Mouse (Mus musculus): ENCODE results near the gene Rpap3. TPM values are rescaled to one million over a fixed set of nuclear protein-coding genes. Genes with fewer than 3 reads are reported as not detected.

Gene Rpap3
- total and polyA plus RNA-seq, 3 experiments, result 84.4 to 98.4 (median 85.7) TPM

DNA sequence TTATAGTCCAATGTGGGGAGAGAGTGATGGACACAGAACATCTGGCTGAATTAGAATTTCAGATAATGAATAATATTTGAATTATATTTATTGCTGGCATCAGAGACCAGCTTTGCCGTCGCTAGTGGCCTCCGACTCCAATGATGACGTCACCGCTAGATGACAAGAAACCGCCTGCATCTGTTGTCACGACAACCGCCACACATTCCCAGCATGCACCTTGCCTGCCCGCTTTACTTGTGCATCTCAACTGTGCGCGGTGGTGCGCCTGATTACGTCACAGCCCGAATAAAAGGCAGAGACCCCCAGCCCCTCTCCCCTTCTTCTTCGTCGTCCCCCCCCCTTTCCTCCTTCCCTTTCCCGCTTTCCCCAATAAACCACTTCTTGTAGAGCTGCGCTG lies 57.4 kb downstream of the Rpap3 start:
- H3K4me1 ChIP-seq (ENCODE audit: control insufficient read depth in 1 of 2, insufficient read depth in 2 of 2, low read length in 2 of 2), result no peaks in the 10 kb centered on the region
- H3K4me3 ChIP-seq (ENCODE audit: control insufficient read depth in 1 of 2, insufficient read depth in 1 of 2, low read depth in 2 of 2, low read length in 2 of 2), result no peak overlapping the region
- no peak overlapping the region for H3K27ac ChIP-seq (ENCODE audit: control insufficient read depth, low read depth, low read length)
- H3K9me3 ChIP-seq (replicated peaks; ENCODE audit: insufficient read depth, low read length), result no peaks in the 10 kb centered on the region
- no peaks in the 10 kb centered on the region for H3K79me2 ChIP-seq (ENCODE audit: control insufficient read depth, insufficient read depth, low read length, poor library complexity)
- no peak for TF ChIP-seq MAX (IDR thresholded peaks at IDR 0.05; ENCODE audit: low read length)
- no peak for TF ChIP-seq CHD1 (IDR thresholded peaks at IDR 0.05; ENCODE audit: low read depth, low read length)
- TF ChIP-seq UBTF (IDR thresholded peaks at IDR 0.05; ENCODE audit: borderline replicate concordance, insufficient read depth, low read depth, low read length), result no peak
- no peak for TF ChIP-seq GABPA (IDR thresholded peaks at IDR 0.05; ENCODE audit: low read depth, low read length)
- TF ChIP-seq KAT2A (conservative IDR thresholded peaks at IDR 0.05; ENCODE audit: low read depth, low read length), result no peak
- no peak for TF ChIP-seq EP300 (IDR thresholded peaks at IDR 0.05; ENCODE audit: low read depth in 1 of 2, low read length in 2 of 2)
- TF ChIP-seq USF2 (IDR thresholded peaks at IDR 0.05; ENCODE audit: borderline replicate concordance in 1 of 2, insufficient read depth in 1 of 2, low read depth in 1 of 2, low read length in 2 of 2), result no peak
- TF ChIP-seq BHLHE40 (IDR thresholded peaks at IDR 0.05; ENCODE audit: borderline replicate concordance, low read depth, low read length), result no peak
- TF ChIP-seq ELF1 (IDR thresholded peaks at IDR 0.05; ENCODE audit: low read depth, low read length), result no peak
- H3K36me3 ChIP-seq (ENCODE audit: control insufficient read depth in 1 of 2, insufficient read depth in 2 of 2, low read length in 2 of 2), result no peaks in the 10 kb centered on the region
- no peak overlapping the region for H3K9ac ChIP-seq (ENCODE audit: control insufficient read depth, low read depth, low read length, poor library complexity, severe bottlenecking)
- no peak for DNase-seq (ENCODE audit: low read depth, low spot score)
- H3K27me3 ChIP-seq (ENCODE audit: control insufficient read depth in 1 of 2, insufficient read depth in 2 of 2, low read length in 2 of 2), result peaks cover 0 to 3% of the 10 kb centered on the region in 2 experiments; a peak in 2 of 4 replicates

- Histone ChIP-seq H3K4me3 (ENCODE audit: control insufficient read depth in 1 of 2, insufficient read depth in 1 of 2, low read depth in 2 of 2, low read length in 2 of 2) (no peak overlapping the region), H3K9ac (ENCODE audit: control insufficient read depth, low read depth, low read length, poor library complexity, severe bottlenecking) (no peak overlapping the region), H3K9me3 (replicated peaks; ENCODE audit: insufficient read depth, low read length) (no peaks in the 10 kb centered on the region), H3K36me3 (ENCODE audit: control insufficient read depth in 1 of 2, insufficient read depth in 2 of 2, low read length in 2 of 2) (no peaks in the 10 kb centered on the region), H3K4me1 (ENCODE audit: control insufficient read depth in 1 of 2, insufficient read depth in 2 of 2, low read length in 2 of 2) (no peaks in the 10 kb centered on the region), H3K27me3 (ENCODE audit: control insufficient read depth in 1 of 2, insufficient read depth in 2 of 2, low read length in 2 of 2) (peaks cover 2 to 4% of the 10 kb centered on the region in 2 experiments; a peak in 3 of 4 replicates), H3K27ac (ENCODE audit: control insufficient read depth, low read depth, low read length) (no peak overlapping the region), H3K79me2 (ENCODE audit: control insufficient read depth, insufficient read depth, low read length, poor library complexity) (no peaks in the 10 kb centered on the region)
- no peak for TF ChIP-seq POLR2AphosphoS2 (IDR thresholded peaks at IDR 0.05; ENCODE audit: low read length)
- no peak for TF ChIP-seq CTCF (IDR thresholded peaks at IDR 0.05 in 2 of 3, conservative IDR thresholded peaks at IDR 0.05 in 1 of 3; ENCODE audit: control insufficient read depth in 1 of 3, insufficient read depth in 1 of 3, low read depth in 2 of 3, low read length in 3 of 3, poor library complexity in 1 of 3, severe bottlenecking in 1 of 3)
- no peak for TF ChIP-seq JUND (IDR thresholded peaks at IDR 0.05; ENCODE audit: low read depth, low read length)
- TF ChIP-seq ZMIZ1 (IDR thresholded peaks at IDR 0.05; ENCODE audit: low read depth, low read length), result no peak
- TF ChIP-seq MAZ (IDR thresholded peaks at IDR 0.05; ENCODE audit: low read depth, low read length), result no peak
- TF ChIP-seq NELFE (IDR thresholded peaks at IDR 0.05; ENCODE audit: low read depth, low read length), result no peak
- TF ChIP-seq MYB (IDR thresholded peaks at IDR 0.05; ENCODE audit: low read depth, low read length), result no peak
- no peak for DNase-seq (ENCODE audit: low read depth, low spot score)
These were observed 59.2 kb downstream of the Rpap3 start for GRCm38 (mm10) chr15:97646426-97646825.
